Mouse (Mus musculus) midbrain, embryonic 10.5 days (tissue): Measurements from ENCODE around the gene Vmn1r197. TPM values are rescaled to one million over a fixed set of nuclear protein-coding genes. Genes with fewer than 3 reads are reported as not detected.

Experiments
- polyA plus RNA-seq: library from polyadenylated mRNA; unstranded; fragments of >200 nt; fragmentation: Nextera tagmentation; extraction: Ambion mirVana; gene quantifications from 2 replicates; pipeline ENCODE4 v1.2.1, GENCODE M21; 2016

Gene Vmn1r197
- polyA plus RNA-seq, 1 experiment from 2014 or later = not detected

Other genes with a start within 250 kb of the Vmn1r197 start
- gene Vmn1r188, start 240.1 kb upstream of the Vmn1r197 start, polyA plus RNA-seq = not detected in 2 replicates
- gene Vmn1r189, start 218.8 kb upstream of the Vmn1r197 start, polyA plus RNA-seq = not detected in 2 replicates
- gene Vmn1r191, start 140.6 kb upstream of the Vmn1r197 start, polyA plus RNA-seq = not detected in 2 replicates
- gene Vmn1r192, start 133.4 kb upstream of the Vmn1r197 start, polyA plus RNA-seq = not detected in 2 replicates
- not detected in 2 replicates for gene Vmn1r193, start 101.4 kb upstream of the Vmn1r197 start, polyA plus RNA-seq
- gene Vmn1r194, start 80.4 kb upstream of the Vmn1r197 start, polyA plus RNA-seq = not detected in 2 replicates
- gene Vmn1r195, start 54.1 kb upstream of the Vmn1r197 start, polyA plus RNA-seq = not detected in 2 replicates
- gene Vmn1r196, start 34.7 kb upstream of the Vmn1r197 start, polyA plus RNA-seq = not detected in 2 replicates
- not detected in 2 replicates for gene Vmn1r198, start 25.8 kb downstream of the Vmn1r197 start, polyA plus RNA-seq
- gene Vmn1r199, start 55.2 kb downstream of the Vmn1r197 start, polyA plus RNA-seq = not detected in 2 replicates
- not detected in 2 replicates for gene Vmn1r200, start 65.8 kb downstream of the Vmn1r197 start, polyA plus RNA-seq
- gene Vmn1r201, start 147.3 kb downstream of the Vmn1r197 start, polyA plus RNA-seq = not detected in 2 replicates
- gene Vmn1r202, start 180.8 kb downstream of the Vmn1r197 start, polyA plus RNA-seq = 0.02 TPM in 1 of 2 replicates, not detected in the other
- gene Vmn1r203, start 193.5 kb downstream of the Vmn1r197 start, polyA plus RNA-seq = not detected in 2 replicates
- not detected in 2 replicates for gene Vmn1r204, start 228.6 kb downstream of the Vmn1r197 start, polyA plus RNA-seq